Mouse (Mus musculus) urinary bladder, adult 2 months (tissue): ENCODE results near the gene Aldh9a1. TPM values are rescaled to one million over a fixed set of nuclear protein-coding genes. Genes with fewer than 3 reads are reported as not detected.
A peak's percentile ranks its signal among the peaks of the same experiment; 100 is the strongest.
"Not testable (repeated sequence)": the region's sequence is repeated elsewhere in the genome, so short reads cannot be mapped to it uniquely, and the experiment has no call there.

Experiments
- DNase-seq: peaks from one replicate; pipeline ENCODE4 v3.0.0; 2022; ENCODE audit warnings: low spot score
- polyA plus RNA-seq: library from polyadenylated mRNA; depleted of rRNA; stranded (reverse); fragments of >200 nt; gene quantifications from 2 replicates; pipeline ENCODE4 v1.2.3, GENCODE M21; 2012; rRNA removed

Gene Aldh9a1
- polyA plus RNA-seq, result 35.7 and 38.3 TPM in 2 replicates

GRCm38 (mm10) chr1:167349815-167350596 is at the start of gene Aldh9a1:
Gene Aldh9a1, plus strand, starts transcription at chr1:167349991.
- DNase-seq, result peak; percentile 75

- no peak for DNase-seq
Observed at GRCm38 (mm10) chr1:167300122-167300521, 49.7 kb upstream of the Aldh9a1 start.

GRCm38 (mm10) chr1:167305501-167306137 is 44.2 kb upstream of the Aldh9a1 start:
- no peak for DNase-seq

- no peak for DNase-seq
Observed at GRCm38 (mm10) chr1:167306451-167307240, 43.1 kb upstream of the Aldh9a1 start.

GRCm38 (mm10) chr1:167307674-167308073 is 42.1 kb upstream of the Aldh9a1 start:
- DNase-seq, result no peak

- peak; percentile 99 for DNase-seq
Observed at GRCm38 (mm10) chr1:167308261-167309054, 41.3 kb upstream of the Aldh9a1 start, which contains the start of gene Tmco1. Gene Tmco1, plus strand, starts transcription at chr1:167308378.

GRCm38 (mm10) chr1:167312367-167312766 is 37.4 kb upstream of the Aldh9a1 start:
- DNase-seq, result no peak

- no peak for DNase-seq
Observed at GRCm38 (mm10) chr1:167313220-167313619, 36.6 kb upstream of the Aldh9a1 start.

- DNase-seq, result no peak
Observed at GRCm38 (mm10) chr1:167321691-167322090, 28.1 kb upstream of the Aldh9a1 start.

GRCm38 (mm10) chr1:167328776-167329175 is 21.0 kb upstream of the Aldh9a1 start:
- no peak for DNase-seq

GRCm38 (mm10) chr1:167331106-167331505 is 18.7 kb upstream of the Aldh9a1 start:
- DNase-seq, result no peak

GRCm38 (mm10) chr1:167336398-167336797 is 13.4 kb upstream of the Aldh9a1 start:
- no peak for DNase-seq

- peak; percentile 62 for DNase-seq
Observed at GRCm38 (mm10) chr1:167337463-167338095, 12.2 kb upstream of the Aldh9a1 start.

- no peak for DNase-seq
Observed at GRCm38 (mm10) chr1:167339177-167339781, 10.5 kb upstream of the Aldh9a1 start.

- no peak for DNase-seq
Observed at GRCm38 (mm10) chr1:167340111-167340787, 9.5 kb upstream of the Aldh9a1 start.

- DNase-seq, result no peak
Observed at GRCm38 (mm10) chr1:167340910-167341528, 8.8 kb upstream of the Aldh9a1 start.

GRCm38 (mm10) chr1:167342831-167343230 is 7.0 kb upstream of the Aldh9a1 start:
- DNase-seq, result no peak

GRCm38 (mm10) chr1:167345994-167346520 is 3.7 kb upstream of the Aldh9a1 start:
- not testable (repeated sequence) for DNase-seq

GRCm38 (mm10) chr1:167349206-167349605 is 585 bp upstream of the Aldh9a1 start:
- DNase-seq, result not testable (repeated sequence)
